Mouse (Mus musculus): ENCODE results near the gene Recql5. TPM values are rescaled to one million over a fixed set of nuclear protein-coding genes. Genes with fewer than 3 reads are reported as not detected.

Recql5 gene
- polyA plus RNA-seq, 1 experiment, result 15.8 TPM

- no peak overlapping the region for H3K27ac ChIP-seq (ENCODE audit: insufficient read depth, low read length)
- H3K4me1 ChIP-seq (ENCODE audit: control insufficient read depth, insufficient read depth, low read length), result no peaks in the 10 kb centered on the region
- TF ChIP-seq POLR2A (IDR thresholded peaks at IDR 0.05; ENCODE audit: low read depth, low read length) (no peak), CTCF (IDR thresholded peaks at IDR 0.05; ENCODE audit: borderline replicate concordance, insufficient read depth, low read length) (no peak)
- no peak overlapping the region for H3K4me3 ChIP-seq (ENCODE audit: insufficient read depth, low read length)
Observed at GRCm38 (mm10) chr11:115946221-115946828, 13.0 kb upstream of the Recql5 start.

DNA sequence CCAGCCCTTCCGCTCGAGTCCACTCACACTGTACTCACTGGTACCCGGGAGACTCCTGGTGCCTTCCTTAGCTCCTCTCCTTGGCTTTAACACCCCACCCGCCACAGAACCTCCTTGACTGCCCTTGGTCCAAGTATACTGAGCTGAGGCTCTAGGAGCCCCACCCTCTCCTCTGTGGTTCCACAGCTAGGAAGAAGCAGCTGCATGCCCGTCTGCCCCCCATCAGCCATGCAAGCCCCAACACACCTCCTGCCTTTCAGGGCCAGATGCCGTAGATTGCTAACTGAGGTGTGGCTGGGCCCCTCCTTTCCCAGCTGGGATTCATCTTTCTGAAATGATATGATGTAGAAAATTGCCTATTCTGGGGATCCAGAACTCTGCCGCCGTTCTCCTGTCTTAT lies 12.0 kb upstream of the Recql5 start:
- Histone ChIP-seq H3K4me3 (ENCODE audit: insufficient read depth, low read length) (no peak overlapping the region), H3K27ac (ENCODE audit: insufficient read depth, low read length) (no peak overlapping the region), H3K4me1 (ENCODE audit: control insufficient read depth, insufficient read depth, low read length) (no peaks in the 10 kb centered on the region)
- no peak for TF ChIP-seq POLR2A (IDR thresholded peaks at IDR 0.05; ENCODE audit: low read depth, low read length)
- no peak for TF ChIP-seq CTCF (IDR thresholded peaks at IDR 0.05; ENCODE audit: borderline replicate concordance, insufficient read depth, low read length)

DNA sequence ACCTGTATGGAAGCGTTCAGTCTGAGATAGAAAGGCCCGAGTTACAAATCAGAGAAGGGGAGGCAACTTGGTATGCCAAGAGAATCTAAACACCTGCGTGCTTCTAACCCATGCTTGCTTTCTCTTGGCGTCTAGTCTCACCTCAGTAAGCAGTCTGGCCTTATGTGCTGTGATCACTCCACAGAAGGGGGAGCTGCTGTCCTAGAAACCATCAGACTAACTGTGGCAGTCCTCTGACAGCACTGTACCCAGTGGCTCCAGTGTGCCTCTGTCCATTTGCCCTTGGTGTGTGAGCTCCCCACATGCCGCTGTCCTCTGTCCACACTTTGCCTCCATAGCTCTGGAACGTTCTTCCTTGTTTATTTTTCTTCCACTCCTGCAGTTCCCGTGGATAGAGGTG lies 8.7 kb upstream of the Recql5 start:
- no peak overlapping the region for H3K27ac ChIP-seq (ENCODE audit: insufficient read depth, low read length)
- no peaks in the 10 kb centered on the region for H3K4me1 ChIP-seq (ENCODE audit: control insufficient read depth, insufficient read depth, low read length)
- H3K4me3 ChIP-seq (ENCODE audit: insufficient read depth, low read length), result no peak overlapping the region
- TF ChIP-seq POLR2A (IDR thresholded peaks at IDR 0.05; ENCODE audit: low read depth, low read length), result no peak
- no peak for TF ChIP-seq CTCF (IDR thresholded peaks at IDR 0.05; ENCODE audit: borderline replicate concordance, insufficient read depth, low read length)

- Histone ChIP-seq H3K4me3 (ENCODE audit: insufficient read depth, low read length) (no peak overlapping the region), H3K27ac (ENCODE audit: insufficient read depth, low read length) (no peak overlapping the region), H3K4me1 (ENCODE audit: control insufficient read depth, insufficient read depth, low read length) (no peaks in the 10 kb centered on the region)
- TF ChIP-seq CTCF (IDR thresholded peaks at IDR 0.05; ENCODE audit: borderline replicate concordance, insufficient read depth, low read length), result no peak
- TF ChIP-seq POLR2A (IDR thresholded peaks at IDR 0.05; ENCODE audit: low read depth, low read length), result no peak
Observed at GRCm38 (mm10) chr11:115939690-115940329, 6.5 kb upstream of the Recql5 start.

DNA sequence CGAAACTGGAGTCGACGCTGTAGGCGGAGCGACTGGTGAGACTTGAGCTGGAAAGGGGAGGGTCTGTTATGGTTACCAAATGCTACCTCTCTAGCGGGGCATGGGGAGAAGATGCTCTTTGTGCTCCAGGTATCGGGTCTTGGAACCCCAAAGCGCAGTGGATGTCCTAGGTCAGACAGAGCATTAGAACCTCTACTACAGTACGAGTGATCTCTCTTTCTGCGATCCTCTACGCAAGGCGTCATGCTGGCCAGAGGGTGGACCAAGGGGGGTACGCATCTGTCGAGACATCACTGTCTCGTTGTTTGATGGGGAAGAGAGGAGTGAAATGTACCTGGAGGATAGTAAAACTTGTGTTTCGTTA lies 452 bp upstream of the Recql5 start:
- peak overlapping the region; percentile 23; the same call in 1 of the 2 replicates for H3K27ac ChIP-seq (ENCODE audit: insufficient read depth, low read length)
- H3K4me3 ChIP-seq (ENCODE audit: insufficient read depth, low read length), result peak overlapping the region; percentile 92
- H3K4me1 ChIP-seq (ENCODE audit: control insufficient read depth, insufficient read depth, low read length), result no peaks in the 10 kb centered on the region
- TF ChIP-seq POLR2A (IDR thresholded peaks at IDR 0.05; ENCODE audit: low read depth, low read length), result no peak
- TF ChIP-seq CTCF (IDR thresholded peaks at IDR 0.05; ENCODE audit: borderline replicate concordance, insufficient read depth, low read length), result no peak

GRCm38 (mm10) chr11:115931235-115931634 lies 2.0 kb downstream of the Recql5 start:
- Histone ChIP-seq H3K4me1 (ENCODE audit: control insufficient read depth, insufficient read depth, low read length) (no peaks in the 10 kb centered on the region), H3K4me3 (ENCODE audit: insufficient read depth, low read length) (no peak overlapping the region), H3K27ac (ENCODE audit: insufficient read depth, low read length) (no peak overlapping the region)
- TF ChIP-seq CTCF (IDR thresholded peaks at IDR 0.05; ENCODE audit: borderline replicate concordance, insufficient read depth, low read length), result no peak
- TF ChIP-seq POLR2A (IDR thresholded peaks at IDR 0.05; ENCODE audit: low read depth, low read length), result no peak

- Histone ChIP-seq H3K27ac (ENCODE audit: insufficient read depth, low read length) (no peak overlapping the region), H3K4me1 (ENCODE audit: control insufficient read depth, insufficient read depth, low read length) (no peaks in the 10 kb centered on the region), H3K4me3 (ENCODE audit: insufficient read depth, low read length) (no peak overlapping the region)
- TF ChIP-seq POLR2A (IDR thresholded peaks at IDR 0.05; ENCODE audit: low read depth, low read length) (no peak), CTCF (IDR thresholded peaks at IDR 0.05; ENCODE audit: borderline replicate concordance, insufficient read depth, low read length) (no peak)
Observed at GRCm38 (mm10) chr11:115929818-115930217, 3.5 kb downstream of the Recql5 start.

- no peaks in the 10 kb centered on the region for H3K4me1 ChIP-seq (ENCODE audit: control insufficient read depth, insufficient read depth, low read length)
- TF ChIP-seq CTCF (IDR thresholded peaks at IDR 0.05; ENCODE audit: borderline replicate concordance, insufficient read depth, low read length) (no peak), POLR2A (IDR thresholded peaks at IDR 0.05; ENCODE audit: low read depth, low read length) (no peak)
- no peak overlapping the region for H3K4me3 ChIP-seq (ENCODE audit: insufficient read depth, low read length)
- no peak overlapping the region for H3K27ac ChIP-seq (ENCODE audit: insufficient read depth, low read length)
Observed at GRCm38 (mm10) chr11:115929031-115929430, 4.2 kb downstream of the Recql5 start.

- Histone ChIP-seq H3K4me1 (ENCODE audit: control insufficient read depth, insufficient read depth, low read length) (no peaks in the 10 kb centered on the region), H3K4me3 (ENCODE audit: insufficient read depth, low read length) (no peak overlapping the region), H3K27ac (ENCODE audit: insufficient read depth, low read length) (no peak overlapping the region)
- no peak for TF ChIP-seq CTCF (IDR thresholded peaks at IDR 0.05; ENCODE audit: borderline replicate concordance, insufficient read depth, low read length)
- no peak for TF ChIP-seq POLR2A (IDR thresholded peaks at IDR 0.05; ENCODE audit: low read depth, low read length)
Observed at GRCm38 (mm10) chr11:115921986-115922385, 11.3 kb downstream of the Recql5 start.

GRCm38 (mm10) chr11:115920110-115920818 lies 13.0 kb downstream of the Recql5 start:
- H3K27ac ChIP-seq (ENCODE audit: insufficient read depth, low read length), result no peak overlapping the region
- no peak overlapping the region for H3K4me3 ChIP-seq (ENCODE audit: insufficient read depth, low read length)
- TF ChIP-seq POLR2A (IDR thresholded peaks at IDR 0.05; ENCODE audit: low read depth, low read length) (no peak), CTCF (IDR thresholded peaks at IDR 0.05; ENCODE audit: borderline replicate concordance, insufficient read depth, low read length) (0 out of 2 replicates have a peak, but pooled peaks have one; percentile 2)

More at GRCm38 (mm10) chr11:115920110-115920818, 13.0 kb downstream of the Recql5 start:
- no peaks in the 10 kb centered on the region for H3K4me1 ChIP-seq (ENCODE audit: control insufficient read depth, insufficient read depth, low read length)

Data from embryonic fibroblast, embryonic 13.5 days (primary cell).